Mouse (Mus musculus): Measurements from ENCODE around the gene Afg1l.

Afg1l gene

GRCm38 (mm10) chr10:42477550-42478340, 620 bp downstream of the Afg1l start:
- no peak for DNase-seq (ENCODE audit: low spot score in 2 of 2)

DNA sequence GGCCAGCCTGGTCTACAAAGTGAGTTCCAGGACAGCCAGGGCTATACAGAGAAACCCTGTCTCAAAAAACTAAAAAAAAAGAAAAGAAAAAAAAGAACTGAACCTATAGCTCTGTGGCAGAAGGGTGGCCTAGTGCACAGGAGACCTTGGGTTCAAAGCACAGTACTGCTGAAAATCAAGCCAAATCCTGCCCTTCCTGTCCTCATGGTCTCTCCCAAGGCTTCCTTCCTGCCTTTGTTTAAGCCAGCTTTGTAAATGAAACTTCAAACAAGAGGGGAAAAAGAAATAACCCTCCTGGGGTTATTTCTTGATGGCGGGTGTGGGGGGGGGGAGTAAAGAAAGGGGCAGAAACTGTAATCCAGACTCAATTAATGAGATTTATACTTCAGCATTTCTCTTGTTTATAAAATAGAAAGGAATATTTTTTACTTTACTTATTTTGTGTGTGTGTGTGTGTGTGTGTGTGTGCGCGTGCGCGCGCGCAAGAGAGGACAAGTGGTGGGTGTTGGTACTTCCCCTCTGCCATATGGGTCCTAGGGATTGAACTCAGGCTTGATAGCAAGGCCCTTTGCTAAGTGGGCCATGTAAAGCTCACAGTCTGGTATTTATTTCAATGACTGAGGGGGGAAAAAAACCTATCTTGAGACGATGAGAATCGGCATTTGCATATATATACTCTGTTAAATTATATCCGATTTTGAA, 1.4 kb downstream of the Afg1l start:
- DNase-seq (ENCODE audit: low spot score in 2 of 2) = no peak

DNA sequence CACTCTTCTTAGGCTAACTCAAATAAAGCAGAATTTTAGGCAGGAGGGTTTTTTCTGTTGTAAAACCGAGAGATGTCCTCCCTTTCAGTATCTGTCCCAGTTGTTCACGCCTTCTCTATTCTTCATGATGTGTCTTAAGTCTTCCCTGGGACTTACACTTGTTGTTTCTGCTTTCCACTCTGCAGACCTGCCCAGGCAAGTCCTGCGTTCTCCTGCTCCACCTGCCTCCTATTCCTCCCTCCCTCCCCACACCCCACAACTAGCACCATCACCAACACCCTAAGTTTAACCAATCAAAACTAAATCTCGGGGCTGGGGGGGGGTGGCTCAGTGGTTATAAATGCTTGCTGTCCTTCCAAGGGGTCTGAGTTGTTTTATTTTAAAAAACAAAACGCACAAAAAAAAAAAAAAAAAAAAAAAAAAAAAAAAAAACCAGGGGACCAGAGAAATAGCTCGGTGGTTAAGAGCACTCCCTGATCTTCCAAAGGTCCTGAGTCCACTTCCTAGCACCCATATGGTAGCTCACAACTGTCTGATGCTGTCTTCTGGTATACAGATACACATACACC, 3.3 kb downstream of the Afg1l start:
- no peak for DNase-seq (ENCODE audit: low spot score in 2 of 2)

- no peak for DNase-seq (ENCODE audit: low spot score in 2 of 2)
Measured at GRCm38 (mm10) chr10:42464805-42465204, 13.6 kb downstream of the Afg1l start.

DNA sequence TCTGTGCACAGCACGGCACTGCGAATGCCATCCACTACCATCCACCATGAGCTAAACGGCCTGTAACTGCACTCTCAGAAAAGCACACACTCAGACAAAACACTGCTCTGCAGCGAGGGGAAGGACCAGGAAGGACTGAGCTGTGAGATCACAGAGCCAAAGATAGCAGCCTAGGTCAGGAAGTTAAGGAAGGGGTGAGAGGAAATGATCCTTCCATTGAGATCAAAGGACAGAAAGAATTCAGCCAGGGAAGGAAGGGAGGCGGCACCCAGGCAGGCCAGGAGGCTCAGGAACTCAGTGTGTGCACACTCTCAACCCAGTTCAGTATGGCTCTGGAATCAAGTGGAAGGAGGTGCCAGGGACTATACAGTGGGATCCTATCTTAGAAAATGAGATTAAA, 14.1 kb downstream of the Afg1l start:
- DNase-seq (ENCODE audit: low spot score in 2 of 2) = no peak

DNA sequence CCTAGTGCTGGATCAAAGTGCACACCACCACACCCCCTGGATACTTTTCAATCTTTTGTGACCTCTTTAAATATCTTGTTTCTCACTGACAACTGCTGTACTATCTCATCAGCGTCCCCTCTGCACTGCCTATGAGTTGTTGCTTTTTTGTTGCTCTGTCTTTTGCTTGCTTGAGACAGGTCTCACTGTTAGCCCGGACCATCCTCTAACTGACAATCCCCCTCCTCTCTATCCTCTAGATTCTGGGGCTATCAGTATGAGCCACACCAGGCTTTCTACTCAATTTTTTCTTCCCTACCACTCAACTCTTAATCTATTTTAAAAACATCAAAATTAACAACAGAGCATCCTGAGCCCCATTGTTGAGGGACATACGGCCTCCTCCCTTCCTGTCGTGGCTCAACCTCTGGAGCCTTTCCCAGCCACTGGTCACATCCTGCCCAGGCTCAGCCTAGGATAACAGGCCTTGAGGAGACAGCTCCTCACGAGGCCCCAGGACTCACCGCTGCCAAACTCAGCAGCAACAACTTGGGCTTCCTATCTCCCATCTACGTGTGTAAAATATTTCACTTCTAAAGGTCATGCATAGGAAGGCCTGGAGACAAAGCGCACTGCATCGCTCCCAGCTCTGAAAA, 20.7 kb downstream of the Afg1l start:
- no peak for DNase-seq (ENCODE audit: low spot score in 2 of 2)

DNA sequence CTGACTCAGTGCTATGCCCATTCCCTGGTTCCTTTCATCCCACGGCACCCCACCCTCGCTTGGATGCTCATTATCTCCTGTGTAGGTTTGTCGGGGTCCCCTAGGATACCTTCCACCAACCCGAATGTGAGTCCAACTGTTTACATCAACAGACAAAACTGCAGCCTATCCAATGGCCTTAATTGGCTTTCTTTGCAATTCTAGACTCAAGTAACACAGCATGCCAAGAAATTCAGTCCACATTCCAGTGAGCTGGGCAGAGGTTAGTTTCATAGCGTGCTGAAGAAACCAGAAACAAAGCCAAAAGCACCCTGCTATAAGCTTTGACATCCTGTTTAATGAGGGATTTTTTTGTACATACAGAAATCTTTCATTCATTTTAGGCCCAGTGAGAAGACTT, 22.4 kb downstream of the Afg1l start:
- no peak for DNase-seq (ENCODE audit: low spot score in 2 of 2)

DNA sequence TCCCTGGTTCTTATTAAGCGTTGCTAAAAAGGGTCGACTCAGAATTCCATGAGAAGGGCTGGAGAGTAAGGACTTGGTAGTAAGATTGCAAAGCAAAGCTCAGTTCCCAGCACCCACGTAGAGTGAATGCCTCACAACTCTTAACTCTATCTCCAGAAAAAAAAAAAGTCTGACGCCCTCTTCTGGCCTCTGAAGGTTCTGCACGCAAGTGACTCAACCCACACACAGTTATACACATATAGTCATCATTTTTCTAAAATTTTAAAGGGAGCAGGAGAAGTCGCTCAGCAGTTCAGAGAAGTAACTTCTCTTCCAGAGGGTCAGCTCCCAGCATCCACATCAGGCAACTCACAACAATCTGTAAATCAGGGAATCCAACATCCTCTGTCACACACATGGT, 23.7 kb downstream of the Afg1l start:
- DNase-seq (ENCODE audit: low spot score in 2 of 2) = no peak

DNA sequence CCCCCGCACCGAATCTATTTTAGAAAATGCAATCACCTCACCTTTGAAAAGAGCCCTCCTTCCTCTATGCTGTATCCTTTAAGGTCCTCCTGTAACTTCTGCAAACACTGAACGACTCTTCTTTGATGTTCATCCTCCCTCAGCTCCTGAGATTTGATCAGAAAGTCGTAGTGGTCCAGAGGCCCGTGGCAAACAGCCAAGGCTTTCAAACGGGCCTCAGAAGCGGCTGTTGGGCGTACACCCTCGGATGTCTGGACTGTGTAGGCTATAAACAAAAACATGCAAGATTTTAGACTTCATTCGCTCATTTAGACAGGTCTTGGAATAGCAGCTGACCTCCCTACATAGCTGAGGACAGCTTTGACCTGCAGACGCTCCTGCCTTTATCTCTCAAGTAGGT, 24.1 kb downstream of the Afg1l start:
- DNase-seq (ENCODE audit: low spot score in 2 of 2) = no peak

GRCm38 (mm10) chr10:42449672-42450071, 28.7 kb downstream of the Afg1l start:
- DNase-seq (ENCODE audit: low spot score in 2 of 2) = no peak

DNA sequence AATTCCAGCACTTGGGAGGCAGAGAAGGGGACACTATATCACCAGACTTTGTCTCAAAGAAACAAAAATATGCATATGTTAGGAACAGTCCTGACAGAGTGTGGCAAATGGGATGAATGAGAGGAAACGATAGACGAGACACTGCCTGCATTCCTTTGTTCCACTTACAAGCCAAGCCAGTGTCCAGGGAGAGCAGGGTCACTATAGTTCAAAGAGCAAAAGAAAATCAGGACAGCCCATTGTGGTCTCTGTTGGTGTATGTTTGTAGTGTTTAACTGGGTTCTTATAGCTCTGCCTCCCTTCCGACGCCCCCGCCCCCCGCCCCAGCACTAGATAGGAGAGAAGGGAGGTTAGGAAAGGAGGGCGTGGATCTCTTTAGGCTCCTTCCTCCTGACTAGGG, 30.0 kb downstream of the Afg1l start:
- DNase-seq (ENCODE audit: low spot score in 2 of 2) = no peak

- no peak for DNase-seq (ENCODE audit: low spot score in 2 of 2)
Measured at GRCm38 (mm10) chr10:42446145-42446544, 32.2 kb downstream of the Afg1l start.

GRCm38 (mm10) chr10:42436842-42437805, 41.2 kb downstream of the Afg1l start:
- no peak for DNase-seq (ENCODE audit: low spot score in 2 of 2)

DNA sequence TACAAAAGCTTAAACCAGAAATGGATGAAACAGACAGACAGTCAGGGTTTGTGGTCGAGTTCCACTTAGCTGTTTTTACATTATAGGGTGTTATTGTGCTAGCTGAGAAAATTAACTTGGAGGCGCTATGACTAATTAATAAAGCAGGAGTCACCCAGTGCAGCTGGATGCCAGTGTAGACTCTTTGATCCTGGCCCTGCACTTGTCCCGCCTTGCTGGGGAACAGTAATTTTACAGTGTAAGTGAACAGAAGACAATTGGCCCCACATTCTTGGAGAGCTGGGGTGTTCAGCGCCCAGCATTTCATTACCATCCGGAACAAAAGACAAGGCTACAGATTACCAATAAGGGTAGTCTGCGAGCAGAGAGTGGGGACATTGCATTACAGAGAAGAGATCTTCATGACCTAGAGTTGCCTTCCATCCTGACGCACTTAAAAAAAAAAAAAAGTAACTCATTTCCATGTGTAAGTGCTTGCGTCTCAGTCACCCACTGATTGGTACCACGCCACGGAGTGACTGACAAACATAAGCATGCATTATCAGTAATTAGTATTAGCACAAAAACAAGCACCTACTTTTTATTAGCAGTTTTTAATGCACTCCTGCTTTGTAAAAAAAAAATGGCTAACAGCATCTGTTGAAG, 60.7 kb downstream of the Afg1l start:
- DNase-seq (ENCODE audit: low spot score in 2 of 2) = no peak

- no peak for DNase-seq (ENCODE audit: low spot score in 2 of 2)
Measured at GRCm38 (mm10) chr10:42415821-42416470, 62.4 kb downstream of the Afg1l start.

- DNase-seq (ENCODE audit: low spot score in 2 of 2) = no peak
Measured at GRCm38 (mm10) chr10:42410748-42411537, 67.4 kb downstream of the Afg1l start.

- no peak for DNase-seq (ENCODE audit: low spot score in 2 of 2)
Measured at GRCm38 (mm10) chr10:42390436-42390835, 87.9 kb downstream of the Afg1l start.

- DNase-seq (ENCODE audit: low spot score in 2 of 2) = no peak
Measured at GRCm38 (mm10) chr10:42388181-42388580, 90.2 kb downstream of the Afg1l start.

GRCm38 (mm10) chr10:42384946-42385644, 93.3 kb downstream of the Afg1l start:
- no peak for DNase-seq (ENCODE audit: low spot score in 2 of 2)
